Mouse (Mus musculus): ENCODE results near the gene Srp14.

Srp14 gene

DNA sequence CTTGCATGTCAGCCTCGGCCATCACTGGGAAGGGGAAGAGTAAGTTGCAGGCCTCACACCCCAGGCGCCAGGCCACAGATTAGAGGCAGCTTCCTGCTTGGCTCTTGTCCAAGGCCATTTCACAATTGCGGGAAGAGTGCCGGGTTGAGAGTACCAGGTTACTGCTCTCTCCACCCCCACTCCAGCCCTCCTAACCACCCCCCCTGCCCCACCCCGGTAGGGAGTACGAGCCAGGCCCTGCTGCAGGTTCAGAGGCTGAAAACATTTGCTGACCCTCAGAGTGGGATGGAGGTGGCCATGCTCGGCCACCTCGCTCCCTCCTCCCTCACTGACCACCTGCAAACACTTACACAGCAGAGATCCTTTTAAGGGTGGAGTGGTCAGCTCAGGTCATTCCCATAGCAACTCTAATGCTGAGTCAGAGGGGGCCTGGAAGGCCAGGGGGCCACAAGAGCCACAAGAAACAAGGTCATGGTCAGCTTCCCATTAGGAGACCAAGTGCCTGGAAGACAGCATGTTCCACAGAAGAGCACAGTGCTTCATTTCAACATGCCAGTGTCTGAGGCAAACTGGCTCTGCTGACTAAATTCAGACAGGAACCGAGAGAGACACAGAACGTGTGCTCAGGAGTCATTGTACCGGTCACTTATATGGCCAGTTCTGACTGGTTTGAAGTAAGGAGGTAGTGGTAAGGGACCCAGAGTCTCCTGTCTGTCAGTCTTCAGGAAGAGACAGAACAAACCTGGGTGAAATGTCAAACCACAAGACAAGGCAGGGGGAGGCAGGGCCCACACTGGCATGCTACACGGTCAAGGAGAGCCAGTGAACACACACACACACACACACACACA is 11.0 kb upstream of the Srp14 start:
- DNase-seq (ENCODE audit: extremely low spot score, low read depth, low spot score), result no peak

DNA sequence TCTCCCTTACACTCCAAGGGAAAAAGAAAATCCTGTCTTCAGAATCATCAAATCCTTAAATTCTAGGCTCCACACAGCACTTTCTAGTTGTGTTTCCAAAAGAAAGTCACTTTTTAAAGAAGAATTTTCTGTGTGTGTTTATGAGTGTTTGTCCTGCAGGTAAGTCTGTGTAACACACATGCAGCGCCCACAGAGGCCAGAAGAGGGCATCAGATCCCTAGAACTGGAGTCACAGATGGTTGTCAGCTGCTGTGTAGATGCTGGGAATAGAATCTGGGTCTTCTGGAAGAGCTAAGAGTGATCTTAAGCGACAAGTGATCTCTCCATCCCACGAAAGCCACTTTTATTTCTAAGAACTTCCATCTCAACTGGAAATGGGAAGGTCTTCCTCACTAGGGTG is 8.3 kb upstream of the Srp14 start:
- DNase-seq (ENCODE audit: extremely low spot score, low read depth, low spot score), result no peak

DNA sequence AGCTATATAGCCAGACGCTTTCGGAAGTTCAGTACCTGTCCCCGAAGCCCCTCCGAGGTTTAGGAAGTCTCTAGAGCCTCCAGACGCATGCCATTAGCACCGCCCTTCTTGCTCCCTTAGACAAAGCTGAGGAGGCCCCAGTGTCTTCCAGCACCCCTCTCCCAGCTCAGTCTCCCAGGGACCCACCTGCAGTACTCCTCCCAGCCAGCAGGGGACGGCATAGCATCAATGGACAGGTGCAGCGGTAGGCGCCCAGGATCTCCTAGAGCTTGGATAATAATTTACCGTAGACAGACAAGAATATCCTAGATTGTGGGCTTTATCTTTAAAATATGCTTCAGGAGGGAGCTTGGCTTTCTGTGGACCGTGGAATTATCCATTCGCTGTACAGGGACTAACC is 7.4 kb upstream of the Srp14 start:
- DNase-seq (ENCODE audit: extremely low spot score, low read depth, low spot score), result no peak

DNA sequence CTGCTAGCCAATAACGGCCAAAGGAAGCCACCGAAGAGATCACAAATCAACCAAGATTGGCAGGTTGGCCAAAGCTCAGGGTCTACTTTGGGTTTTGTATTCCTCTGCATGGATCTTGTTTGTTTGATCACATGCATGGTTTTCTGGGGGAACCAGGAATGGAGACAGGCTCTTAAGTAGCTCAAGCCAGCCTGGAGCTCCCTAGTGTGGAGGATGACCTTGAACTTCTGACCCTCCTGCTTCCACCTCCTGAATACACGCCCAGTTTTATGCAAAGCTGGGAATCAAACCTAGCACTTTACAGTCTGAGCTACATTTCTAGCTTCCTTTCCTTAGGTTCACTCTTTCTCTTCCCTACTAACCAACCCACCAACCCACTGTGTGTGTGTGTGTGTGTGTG is 5.9 kb upstream of the Srp14 start:
- no peak for DNase-seq (ENCODE audit: extremely low spot score, low read depth, low spot score)

DNA sequence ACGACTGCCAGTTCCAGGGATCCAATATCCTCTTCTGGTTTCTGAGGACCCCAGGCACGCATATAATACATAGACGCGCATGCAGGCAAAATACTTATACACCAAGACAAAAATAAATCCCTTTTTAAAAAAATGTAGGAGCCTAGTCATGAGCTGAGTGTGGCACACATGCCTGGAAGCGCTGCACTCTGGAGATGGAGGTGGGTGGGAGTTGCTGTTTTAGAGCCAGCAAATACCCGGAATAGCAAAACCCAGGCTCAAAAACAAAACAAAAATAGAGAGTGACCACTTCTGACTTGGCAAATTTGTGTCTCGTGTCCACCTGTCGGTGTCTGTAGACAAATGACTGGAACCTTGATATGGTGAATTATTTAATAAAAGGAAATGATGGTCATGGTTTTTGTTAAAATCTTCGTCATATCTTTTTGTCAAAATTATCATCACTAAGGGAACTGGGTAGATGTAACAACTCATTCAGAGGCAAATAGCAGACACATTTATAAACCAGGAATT is 4.9 kb upstream of the Srp14 start:
- no peak for DNase-seq (ENCODE audit: extremely low spot score, low read depth, low spot score)

DNA sequence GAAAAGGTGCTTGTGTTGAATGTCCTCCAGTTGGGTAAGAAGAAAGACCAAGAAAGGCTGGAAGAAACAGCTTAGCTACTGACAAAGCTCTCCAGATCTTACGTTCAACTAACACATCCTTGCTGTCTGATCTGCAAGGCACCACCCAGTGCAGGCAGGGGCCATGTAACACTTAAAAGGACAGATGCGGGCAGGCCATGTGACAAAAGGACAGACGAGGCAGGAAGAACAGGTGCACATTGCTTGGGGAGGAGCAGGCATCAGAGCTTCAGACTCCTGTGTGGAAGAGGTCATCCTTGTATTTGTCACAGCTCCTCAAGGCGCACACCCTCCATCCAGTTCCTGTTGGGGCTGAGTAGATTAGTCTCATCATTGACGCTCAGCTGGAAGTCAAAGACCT is 3.5 kb upstream of the Srp14 start:
- no peak for DNase-seq (ENCODE audit: extremely low spot score, low read depth, low spot score)

DNA sequence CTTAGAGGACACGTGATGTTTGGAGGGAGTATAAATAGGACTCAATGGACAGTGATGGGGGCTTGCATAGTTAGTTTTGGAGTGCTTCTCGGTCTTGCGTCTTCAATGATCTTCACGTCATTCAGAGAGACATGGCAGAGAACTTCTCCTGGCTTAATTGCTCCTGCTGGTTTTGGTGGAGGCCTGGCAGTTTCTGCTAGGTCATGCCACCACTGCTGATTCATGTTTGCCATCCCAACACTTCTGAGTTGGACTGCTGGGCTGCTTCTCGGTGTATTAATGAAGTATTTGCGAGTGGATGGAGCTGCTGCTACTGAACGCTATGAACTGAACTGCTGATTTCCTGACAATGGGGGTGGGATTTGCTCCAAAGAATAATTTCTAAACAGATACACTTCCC is 1.4 kb upstream of the Srp14 start:
- no peak for DNase-seq (ENCODE audit: extremely low spot score, low read depth, low spot score)

DNA sequence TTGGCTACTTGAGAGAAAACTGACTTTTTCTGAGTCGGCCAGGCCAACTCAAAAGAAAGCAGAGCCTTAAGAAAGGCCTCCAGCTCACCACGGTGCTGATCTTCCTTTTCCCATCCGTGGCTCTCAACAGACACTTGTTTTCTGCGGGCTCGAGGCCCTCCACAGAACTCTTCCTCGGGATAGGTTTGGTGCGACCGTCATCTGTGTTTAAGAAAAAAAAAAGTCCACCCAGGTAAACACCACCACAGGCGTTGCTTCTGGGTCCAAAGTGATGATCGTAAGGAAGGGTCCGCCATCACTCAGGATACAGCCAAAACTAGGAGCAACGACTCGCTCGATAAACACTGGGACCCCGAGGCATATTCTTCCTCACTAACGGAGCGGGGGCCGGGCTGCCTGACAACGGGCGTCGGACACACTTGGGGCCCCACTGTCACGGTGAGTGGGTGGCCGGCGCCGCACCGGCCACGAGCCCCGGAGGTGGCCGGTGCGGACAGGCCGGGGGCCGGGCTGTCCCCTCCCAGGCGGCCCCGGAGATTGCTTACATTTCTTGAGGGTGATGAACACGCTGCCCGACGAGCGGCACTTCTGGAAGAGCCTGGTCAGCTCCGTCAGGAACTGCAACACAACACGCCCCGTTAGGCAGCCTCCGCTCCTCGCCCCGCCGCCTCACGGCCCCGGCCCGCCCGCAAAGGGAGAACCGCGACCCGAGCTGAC is 520 bp downstream of the Srp14 start:
- DNase-seq (ENCODE audit: extremely low spot score, low read depth, low spot score), result no peak

DNA sequence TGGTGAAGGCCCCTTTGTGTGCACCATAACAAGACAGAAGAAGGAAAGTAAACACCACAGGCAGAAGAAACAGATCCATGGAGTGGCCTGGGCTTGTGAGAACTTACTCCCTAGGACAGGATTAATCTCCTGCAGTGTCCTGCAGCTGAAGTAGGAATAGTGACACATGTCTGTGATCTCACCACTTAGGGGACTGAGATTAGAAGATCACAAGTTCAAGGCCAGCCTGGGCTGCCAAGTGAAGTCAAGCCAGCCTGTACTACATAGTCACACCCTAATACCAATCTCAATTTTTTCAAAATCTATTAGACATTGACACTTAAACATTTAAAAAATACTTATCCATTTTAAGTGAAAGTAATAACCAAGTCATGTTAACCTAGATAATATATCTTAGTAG is 11.2 kb downstream of the Srp14 start:
- no peak for DNase-seq (ENCODE audit: extremely low spot score, low read depth, low spot score)

DNA sequence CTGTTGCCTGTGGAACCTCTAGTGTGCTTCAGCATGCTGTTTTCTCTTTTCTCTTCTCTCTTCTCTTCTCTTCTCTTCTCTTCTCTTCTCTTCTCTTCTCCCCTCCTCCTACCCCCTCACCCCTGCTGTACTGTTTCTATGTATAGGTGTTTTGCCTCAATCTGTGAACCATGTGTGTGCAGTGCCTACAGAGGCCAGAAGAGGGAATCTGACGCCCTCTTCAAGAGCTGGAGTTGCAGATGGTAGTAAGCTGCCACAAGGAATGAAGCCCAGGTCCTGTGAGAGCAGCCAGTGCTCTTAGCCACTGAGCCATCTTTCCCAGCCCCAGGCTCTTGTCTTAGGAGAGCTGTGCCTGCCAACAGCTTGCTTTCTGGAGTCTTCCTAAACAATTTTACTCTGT is 12.9 kb downstream of the Srp14 start:
- no peak for DNase-seq (ENCODE audit: extremely low spot score, low read depth, low spot score)

DNA sequence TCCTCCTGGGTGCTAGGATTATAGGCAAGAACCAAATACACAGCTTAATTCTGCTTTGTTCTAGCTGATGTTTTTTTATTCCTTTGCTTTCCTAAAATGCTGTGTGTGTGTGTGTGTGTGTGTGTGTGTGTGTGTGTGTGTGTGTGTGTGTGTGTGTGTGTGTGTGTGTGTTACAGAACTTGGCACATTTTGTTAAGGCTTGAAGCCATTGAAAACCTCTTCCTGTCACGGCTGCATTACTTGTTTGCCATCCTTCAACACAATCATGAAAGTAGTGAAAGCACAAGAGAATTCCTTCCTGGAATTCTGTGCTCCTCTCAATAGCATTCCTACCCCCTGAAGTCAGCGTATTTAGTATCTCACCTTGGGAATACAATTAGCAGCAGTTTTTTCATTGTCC is 13.6 kb downstream of the Srp14 start:
- no peak for DNase-seq (ENCODE audit: extremely low spot score, low read depth, low spot score)

DNA sequence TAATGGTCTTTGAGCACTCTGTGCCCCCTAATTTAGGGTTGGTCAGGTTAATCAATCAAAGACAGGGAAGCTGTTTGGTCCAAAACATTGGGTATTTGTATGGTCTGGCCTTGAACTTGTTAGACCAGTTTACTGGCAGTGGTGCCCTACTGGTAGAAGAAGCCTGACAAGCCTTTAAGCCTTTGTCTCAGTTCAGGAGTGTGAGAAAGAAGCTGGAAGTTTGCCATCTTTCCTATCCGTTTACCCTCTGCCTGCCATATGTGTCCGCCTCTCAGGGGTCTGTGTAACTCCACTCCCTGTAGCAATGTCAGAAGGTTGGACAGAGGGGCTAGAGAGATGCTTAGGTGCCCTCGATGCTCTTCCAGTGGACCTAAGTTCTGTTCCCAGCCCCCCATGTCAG is 15.1 kb downstream of the Srp14 start:
- no peak for DNase-seq (ENCODE audit: extremely low spot score, low read depth, low spot score)

DNA sequence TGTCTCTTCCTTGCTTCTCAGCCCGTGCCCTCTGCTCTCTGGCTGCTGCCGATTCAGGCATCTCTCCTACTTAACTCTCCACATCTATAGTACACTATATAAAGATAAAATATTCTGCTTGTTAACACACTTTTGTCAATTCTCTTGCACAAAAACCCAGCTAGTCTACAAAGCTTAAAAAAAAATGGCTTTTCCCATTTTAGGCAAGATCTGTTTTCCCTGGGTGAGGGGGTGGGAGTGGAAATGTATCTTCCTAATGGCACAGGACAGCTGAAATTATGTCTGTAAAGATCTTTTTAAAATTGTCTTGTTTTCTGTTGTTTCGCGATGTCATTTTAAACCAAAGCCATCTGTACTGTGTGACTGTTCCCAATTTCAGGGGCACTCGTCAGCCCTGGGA is 16.0 kb downstream of the Srp14 start:
- DNase-seq (ENCODE audit: extremely low spot score, low read depth, low spot score), result no peak

DNA sequence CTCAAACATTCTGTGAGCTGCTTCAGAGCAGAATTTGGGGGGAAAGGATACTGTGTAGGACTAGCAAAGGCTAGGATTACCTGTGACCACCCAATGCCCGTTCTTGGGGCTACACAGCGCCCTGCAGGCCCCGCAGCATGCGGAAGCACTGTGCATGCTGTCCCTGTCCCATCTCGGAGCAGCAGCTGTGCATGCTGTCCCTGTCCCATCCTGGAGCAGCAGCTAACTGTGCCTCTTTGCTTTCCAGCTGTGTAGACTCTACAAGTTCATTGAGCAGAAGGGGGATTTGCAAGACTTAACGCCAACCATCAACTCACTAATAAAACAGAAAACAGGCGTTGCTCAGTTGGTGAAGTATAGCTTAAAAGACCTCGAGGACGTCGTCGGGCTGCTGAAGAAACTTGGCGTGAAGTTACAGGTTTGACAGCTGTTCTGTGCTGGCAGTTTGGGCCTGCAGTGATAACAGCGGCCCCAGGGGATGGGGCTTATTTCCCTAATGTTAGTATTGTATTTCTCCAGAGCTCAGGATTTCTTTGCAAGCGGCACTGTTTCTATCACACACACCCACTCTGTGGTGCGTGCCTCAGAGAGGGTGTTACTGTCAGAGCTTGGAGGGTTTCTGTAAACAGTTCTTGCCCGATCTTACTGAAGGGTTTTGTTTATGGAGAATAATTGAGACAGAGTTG is 17.9 kb downstream of the Srp14 start:
- no peak for DNase-seq (ENCODE audit: extremely low spot score, low read depth, low spot score)

DNA sequence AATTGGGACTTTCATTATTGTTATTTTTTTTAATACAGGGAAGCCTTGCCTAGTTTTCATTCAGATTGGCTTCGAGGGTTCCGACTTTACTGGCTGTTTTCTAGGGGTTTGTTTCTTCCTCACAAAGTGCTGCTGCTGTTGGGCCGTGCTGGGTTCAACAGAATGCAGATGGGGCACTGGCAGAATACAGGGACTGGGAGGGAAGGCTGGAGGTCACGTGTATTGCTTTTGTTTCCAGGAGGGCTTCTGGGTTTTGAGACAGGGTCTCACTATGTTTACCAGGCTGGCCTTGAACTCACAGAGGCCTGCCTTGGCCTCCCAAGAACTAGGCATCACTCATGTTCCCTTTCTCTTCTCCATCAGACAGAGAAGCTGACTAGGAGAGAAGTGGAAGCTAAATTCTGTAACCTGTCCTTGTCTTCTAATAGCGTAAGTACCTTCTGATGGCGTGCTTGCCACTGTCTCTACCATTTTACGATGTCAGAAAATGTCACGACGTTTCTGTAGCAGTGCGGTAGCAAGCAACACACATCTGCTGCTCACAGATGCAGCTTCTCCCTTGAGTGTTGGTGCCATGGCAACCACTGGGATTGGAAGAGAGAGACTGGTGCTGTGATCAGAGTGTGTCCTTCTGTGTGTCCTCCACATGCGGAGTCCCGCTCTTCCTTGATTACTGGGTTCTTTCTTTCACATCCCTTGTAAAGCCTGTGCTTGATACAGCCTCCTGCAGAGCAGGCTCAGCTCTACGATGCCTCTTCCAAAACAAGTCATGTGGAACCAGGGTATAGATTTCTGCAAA is 21.8 kb downstream of the Srp14 start:
- DNase-seq (ENCODE audit: extremely low spot score, low read depth, low spot score), result no peak

DNA sequence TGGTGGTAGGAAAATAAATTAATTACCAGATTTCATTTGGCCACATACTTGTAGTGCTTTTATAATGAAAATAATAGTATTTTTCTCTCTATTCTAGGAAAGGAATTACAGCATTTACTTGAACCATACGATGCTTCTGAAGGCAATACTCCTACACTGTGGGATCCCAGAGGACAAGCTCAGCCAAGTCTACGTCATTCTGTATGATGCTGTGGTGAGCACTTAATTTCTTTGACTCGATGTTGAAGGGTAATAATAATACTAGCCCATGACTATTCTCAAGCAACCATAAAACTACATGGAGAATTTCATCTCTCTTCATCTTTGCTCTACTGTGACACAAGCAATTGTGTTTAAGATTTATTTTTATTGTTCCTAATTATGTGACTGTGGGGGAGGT is 22.5 kb downstream of the Srp14 start:
- DNase-seq (ENCODE audit: extremely low spot score, low read depth, low spot score), result no peak

DNA sequence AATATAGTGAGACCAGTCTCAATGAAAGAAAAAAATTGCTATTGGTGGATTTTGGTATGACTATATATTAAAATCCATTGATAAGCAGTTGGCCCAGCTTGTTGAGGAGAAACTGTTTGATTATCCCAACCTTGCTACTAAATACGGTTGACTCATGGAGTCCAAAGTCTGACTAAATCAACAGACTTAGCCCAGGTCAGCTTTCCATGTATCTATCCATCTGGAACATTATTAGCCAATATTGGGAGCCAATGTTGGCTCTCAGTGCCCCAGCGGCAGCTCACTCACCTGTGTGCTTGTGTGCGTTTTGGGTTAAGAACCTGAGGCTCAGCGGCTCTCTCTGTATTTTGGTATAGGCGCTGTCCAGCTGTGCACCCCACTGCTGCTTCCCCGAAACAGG is 28.5 kb downstream of the Srp14 start:
- no peak for DNase-seq (ENCODE audit: extremely low spot score, low read depth, low spot score)

DNA sequence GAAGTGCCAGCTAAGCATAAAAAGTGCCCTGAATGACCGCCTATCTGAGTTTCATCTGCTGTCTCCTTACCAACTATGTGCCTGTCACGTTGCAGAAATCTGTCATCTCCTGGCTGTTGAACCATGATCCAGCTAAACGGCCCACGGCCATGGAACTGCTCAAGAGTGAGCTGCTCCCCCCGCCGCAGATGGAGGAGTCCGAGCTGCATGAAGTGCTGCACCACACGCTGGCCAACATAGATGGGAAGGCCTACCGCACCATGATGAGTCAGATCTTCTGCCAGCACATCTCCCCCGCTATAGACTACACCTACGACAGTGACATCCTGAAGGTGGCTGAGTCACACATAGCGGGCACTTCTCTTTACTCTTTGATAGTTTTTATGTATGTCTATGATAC is 31.3 kb downstream of the Srp14 start:
- no peak for DNase-seq (ENCODE audit: extremely low spot score, low read depth, low spot score)

DNA sequence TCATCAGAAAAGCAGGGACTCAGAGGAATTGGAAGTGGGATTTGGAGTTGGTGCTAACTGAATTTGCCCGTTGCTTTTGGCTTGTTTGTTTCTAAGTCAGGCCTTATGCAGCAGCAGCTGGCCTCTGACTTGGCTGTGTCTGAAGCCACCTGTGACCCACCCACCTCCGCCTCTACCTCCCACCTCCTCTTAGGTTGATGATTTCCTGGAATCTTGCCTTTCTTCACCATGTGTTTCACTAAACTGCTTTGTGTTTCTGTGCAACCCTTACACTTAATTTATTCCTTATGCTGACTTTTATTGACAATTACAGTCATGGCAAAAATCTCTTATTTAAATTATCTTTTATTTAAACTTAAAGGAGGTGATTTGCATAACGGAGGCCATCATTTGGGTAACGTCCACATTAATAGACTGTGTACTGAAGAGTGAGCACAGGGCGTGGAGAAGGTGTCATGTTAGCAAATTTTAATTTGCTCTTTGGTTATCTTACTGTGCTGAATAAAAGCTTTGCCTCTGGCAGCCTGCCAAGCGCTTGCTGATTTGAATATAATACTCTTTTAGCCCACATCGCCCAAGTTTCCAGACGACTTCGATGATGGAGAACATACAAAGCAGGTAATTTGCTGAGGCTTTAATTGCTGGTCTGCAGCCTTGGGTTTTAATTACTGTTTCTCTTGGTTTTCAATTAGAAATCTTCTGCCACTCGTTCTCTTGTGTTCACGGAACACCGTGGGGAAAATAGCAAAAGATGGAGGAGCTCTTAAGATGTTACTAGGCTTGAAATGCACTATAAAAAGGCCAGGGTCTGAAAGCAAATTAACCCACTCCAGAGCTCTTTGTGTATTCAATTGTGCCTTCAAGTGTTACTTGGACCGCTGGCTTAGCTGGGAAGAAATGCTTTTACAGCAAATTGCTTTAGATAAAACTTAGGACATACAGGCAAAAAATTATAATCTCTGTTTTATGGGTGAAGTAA is 33.5 kb downstream of the Srp14 start:
- DNase-seq (ENCODE audit: extremely low spot score, low read depth, low spot score), result no peak

DNA sequence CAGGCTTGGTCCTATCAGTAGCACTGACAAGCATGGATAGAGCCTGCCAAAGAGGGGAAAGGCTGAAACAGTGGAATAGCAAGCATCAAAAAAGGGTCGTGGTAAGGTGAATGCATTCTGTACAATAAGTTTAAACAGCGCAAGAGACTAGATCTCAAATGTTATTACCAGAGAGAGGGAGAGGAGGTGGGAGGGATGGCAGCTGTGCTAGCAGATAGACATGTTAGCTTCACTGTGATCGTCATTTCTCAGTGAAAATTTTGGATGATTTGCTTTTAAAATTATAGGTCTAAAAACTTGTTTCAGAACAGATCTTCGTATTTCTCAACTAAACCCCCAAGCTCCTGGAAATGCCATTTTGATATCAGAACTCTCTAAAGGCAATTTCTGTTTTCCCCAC is 36.8 kb downstream of the Srp14 start:
- no peak for DNase-seq (ENCODE audit: extremely low spot score, low read depth, low spot score)
